Mouse (Mus musculus) right cerebral cortex, postnatal 14 days (tissue): Measurements from ENCODE around the gene Tprg.

Source experiments
- DNase-seq: peaks from one replicate; pipeline ENCODE4 v3.0.0; 2022

Gene Tprg

GRCm38 (mm10) chr16:25333279-25334219, 46.9 kb downstream of the Tprg start:
- DNase-seq, result no peak

GRCm38 (mm10) chr16:25335058-25335703, 48.6 kb downstream of the Tprg start:
- DNase-seq, result no peak

- peak; percentile 77 for DNase-seq
Observed at GRCm38 (mm10) chr16:25349626-25350025, 63.0 kb downstream of the Tprg start.

- DNase-seq, result no peak
Observed at GRCm38 (mm10) chr16:25367834-25368233, 81.2 kb downstream of the Tprg start.

GRCm38 (mm10) chr16:25369984-25370412, 83.4 kb downstream of the Tprg start:
- DNase-seq, result no peak

GRCm38 (mm10) chr16:25374121-25374520, 87.5 kb downstream of the Tprg start:
- no peak for DNase-seq

- DNase-seq, result no peak
Observed at GRCm38 (mm10) chr16:25374775-25375174, 88.2 kb downstream of the Tprg start.

GRCm38 (mm10) chr16:25376720-25377373, 90.2 kb downstream of the Tprg start:
- peak; percentile 76 for DNase-seq

GRCm38 (mm10) chr16:25377695-25378094, 91.1 kb downstream of the Tprg start:
- no peak for DNase-seq

- no peak for DNase-seq
Observed at GRCm38 (mm10) chr16:25385498-25386192, 99.0 kb downstream of the Tprg start.

- DNase-seq, result no peak
Observed at GRCm38 (mm10) chr16:25394676-25395075, 108.1 kb downstream of the Tprg start.

- no peak for DNase-seq
Observed at GRCm38 (mm10) chr16:25404156-25404555, 117.5 kb downstream of the Tprg start.

- no peak for DNase-seq
Observed at GRCm38 (mm10) chr16:25407204-25407886, 120.7 kb downstream of the Tprg start.

GRCm38 (mm10) chr16:25408032-25408431, 121.4 kb downstream of the Tprg start:
- DNase-seq, result no peak

GRCm38 (mm10) chr16:25411307-25411706, 124.7 kb downstream of the Tprg start:
- DNase-seq, result no peak

GRCm38 (mm10) chr16:25413885-25414284, 127.3 kb downstream of the Tprg start:
- no peak for DNase-seq

GRCm38 (mm10) chr16:25415186-25415585, 128.6 kb downstream of the Tprg start:
- DNase-seq, result no peak

GRCm38 (mm10) chr16:25417875-25418630, 131.4 kb downstream of the Tprg start:
- DNase-seq, result no peak

- no peak for DNase-seq
Observed at GRCm38 (mm10) chr16:25422997-25423396, 136.4 kb downstream of the Tprg start.

- DNase-seq, result no peak
Observed at GRCm38 (mm10) chr16:25424001-25424400, 137.4 kb downstream of the Tprg start.

- no peak for DNase-seq
Observed at GRCm38 (mm10) chr16:25424915-25425314, 138.3 kb downstream of the Tprg start.
